Mouse (Mus musculus) urinary bladder, adult 18-20 months (tissue): ENCODE measurements around the gene Pnmt.
A peak's percentile ranks its signal among the peaks of the same experiment; 100 is the strongest.

ENCODE experiments used
- DNase-seq, 2 experiments: peaks; one replicate each; pipeline ENCODE4 v3.0.0; 2022; ENCODE audit warnings: low spot score in 2 of 2, mixed read lengths in 2 of 2

Gene Pnmt

GRCm38 (mm10) chr11:98383261-98384030 is 2.8 kb upstream of the Pnmt start, which contains the start of gene Tcap:
TSS of gene Tcap (plus strand) at chr11:98383811.
- DNase-seq, result no peak

GRCm38 (mm10) chr11:98384216-98384615 is 2.0 kb upstream of the Pnmt start:
- DNase-seq, result no peak

GRCm38 (mm10) chr11:98384721-98385637 is 1.3 kb upstream of the Pnmt start:
- DNase-seq, result no peak

- DNase-seq, result no peak
Measured at GRCm38 (mm10) chr11:98386596-98386995, 346 bp downstream of the Pnmt start.

GRCm38 (mm10) chr11:98387056-98387577 is 867 bp downstream of the Pnmt start:
- no peak for DNase-seq

- no peak for DNase-seq
Measured at GRCm38 (mm10) chr11:98388282-98388681, 2.0 kb downstream of the Pnmt start.

GRCm38 (mm10) chr11:98389221-98389780 is 3.1 kb downstream of the Pnmt start:
- no peak for DNase-seq

- DNase-seq, result no peak
Measured at GRCm38 (mm10) chr11:98390141-98390540, 3.9 kb downstream of the Pnmt start.

GRCm38 (mm10) chr11:98392034-98392433 is 5.8 kb downstream of the Pnmt start:
- no peak for DNase-seq

- no peak for DNase-seq
Measured at GRCm38 (mm10) chr11:98392645-98393044, 6.4 kb downstream of the Pnmt start.

GRCm38 (mm10) chr11:98393317-98393716 is 7.1 kb downstream of the Pnmt start:
- no peak for DNase-seq

GRCm38 (mm10) chr11:98394301-98394700 is 8.1 kb downstream of the Pnmt start:
- no peak for DNase-seq

GRCm38 (mm10) chr11:98395041-98395440 is 8.8 kb downstream of the Pnmt start:
- no peak for DNase-seq

GRCm38 (mm10) chr11:98397946-98398345 is 11.7 kb downstream of the Pnmt start:
- no peak for DNase-seq

GRCm38 (mm10) chr11:98400161-98400726 is 14.0 kb downstream of the Pnmt start, which contains the start of gene Pgap3:
TSS of gene Pgap3 (minus strand) at chr11:98400490.
- DNase-seq, result peak; percentile 78 to 87

- DNase-seq, result no peak
Measured at GRCm38 (mm10) chr11:98400816-98401215, 14.6 kb downstream of the Pnmt start.

- DNase-seq, result no peak
Measured at GRCm38 (mm10) chr11:98406621-98407020, 20.4 kb downstream of the Pnmt start.

GRCm38 (mm10) chr11:98408872-98409271 is 22.6 kb downstream of the Pnmt start:
- DNase-seq, result no peak

- DNase-seq, result no peak
Measured at GRCm38 (mm10) chr11:98409341-98409822, 23.1 kb downstream of the Pnmt start.

- peak; percentile 67 to 77 for DNase-seq
Measured at GRCm38 (mm10) chr11:98412273-98412796, 26.1 kb downstream of the Pnmt start, which contains the start of gene Erbb2. TSS of gene Erbb2 (plus strand) at chr11:98412470.

GRCm38 (mm10) chr11:98412797-98413301 is 26.6 kb downstream of the Pnmt start:
- DNase-seq, result peak in 1 of 2 experiments; percentile 59
